Mouse (Mus musculus) ES-Bruce4 (cell line): Measurements from ENCODE around the gene Lingo3. TPM values are rescaled to one million over a fixed set of nuclear protein-coding genes. Genes with fewer than 3 reads are reported as not detected.

ENCODE experiments used
- H3K27ac ChIP-seq: 2 replicates; pipeline ENCODE4 v1.5.1; 2012; ENCODE audit warnings: low read length, inconsistent platforms; ENCODE audit not compliant: insufficient read depth
- H3K27me3 ChIP-seq: 2 replicates; pipeline ENCODE4 v1.6.1; 2012; ENCODE audit warnings: mild to moderate bottlenecking, low read length, inconsistent platforms; ENCODE audit not compliant: control insufficient read depth, poor library complexity, insufficient read depth, severe bottlenecking
- H3K36me3 ChIP-seq: 2 replicates; pipeline ENCODE4 v1.6.1; 2012; ENCODE audit warnings: inconsistent platforms, mild to moderate bottlenecking, low read length, moderate library complexity; ENCODE audit not compliant: control insufficient read depth, poor library complexity, insufficient read depth, severe bottlenecking
- H3K4me1 ChIP-seq: one replicate; pipeline ENCODE4 v1.8.1; 2011; ENCODE audit warnings: low read length; ENCODE audit not compliant: control insufficient read depth, insufficient read depth
- H3K4me3 ChIP-seq: 2 replicates; pipeline ENCODE4 v1.5.1; 2011; ENCODE audit warnings: low read depth, mild to moderate bottlenecking, low read length
- H3K9ac ChIP-seq: 2 replicates; pipeline ENCODE4 v1.6.1; 2012; ENCODE audit warnings: low read depth, mild to moderate bottlenecking, inconsistent platforms; ENCODE audit not compliant: poor library complexity, severe bottlenecking
- H3K9me3 ChIP-seq: replicated peaks from 2 replicates; pipeline ENCODE4 v1.6.1; 2012; ENCODE audit warnings: mild to moderate bottlenecking, low read length, inconsistent platforms; ENCODE audit not compliant: control insufficient read depth, poor library complexity, insufficient read depth, severe bottlenecking
- CTCF ChIP-seq: IDR thresholded peaks from one replicate; pipeline ENCODE4 v1.8.1; 2011; ENCODE audit warnings: low read depth, low read length
- EP300 ChIP-seq: IDR thresholded peaks from 2 replicates; pipeline ENCODE4 v1.6.1; 2011; ENCODE audit warnings: low read depth, low read length; ENCODE audit not compliant: insufficient read depth
- POLR2A ChIP-seq: IDR thresholded peaks from one replicate; pipeline ENCODE4 v1.8.1; 2011; ENCODE audit warnings: low read length; ENCODE audit not compliant: insufficient read depth
- polyA plus RNA-seq: library from polyadenylated mRNA; stranded (reverse); fragments of >200 nt; gene quantifications from 2 replicates; pipeline ENCODE4 v1.2.4, GENCODE M21; 2011; ENCODE audit warnings: low read depth; ENCODE audit not compliant: missing spikeins, insufficient read depth, insufficient read length

Gene Lingo3
- polyA plus RNA-seq, 1 experiment, result 1.2 TPM

DNA sequence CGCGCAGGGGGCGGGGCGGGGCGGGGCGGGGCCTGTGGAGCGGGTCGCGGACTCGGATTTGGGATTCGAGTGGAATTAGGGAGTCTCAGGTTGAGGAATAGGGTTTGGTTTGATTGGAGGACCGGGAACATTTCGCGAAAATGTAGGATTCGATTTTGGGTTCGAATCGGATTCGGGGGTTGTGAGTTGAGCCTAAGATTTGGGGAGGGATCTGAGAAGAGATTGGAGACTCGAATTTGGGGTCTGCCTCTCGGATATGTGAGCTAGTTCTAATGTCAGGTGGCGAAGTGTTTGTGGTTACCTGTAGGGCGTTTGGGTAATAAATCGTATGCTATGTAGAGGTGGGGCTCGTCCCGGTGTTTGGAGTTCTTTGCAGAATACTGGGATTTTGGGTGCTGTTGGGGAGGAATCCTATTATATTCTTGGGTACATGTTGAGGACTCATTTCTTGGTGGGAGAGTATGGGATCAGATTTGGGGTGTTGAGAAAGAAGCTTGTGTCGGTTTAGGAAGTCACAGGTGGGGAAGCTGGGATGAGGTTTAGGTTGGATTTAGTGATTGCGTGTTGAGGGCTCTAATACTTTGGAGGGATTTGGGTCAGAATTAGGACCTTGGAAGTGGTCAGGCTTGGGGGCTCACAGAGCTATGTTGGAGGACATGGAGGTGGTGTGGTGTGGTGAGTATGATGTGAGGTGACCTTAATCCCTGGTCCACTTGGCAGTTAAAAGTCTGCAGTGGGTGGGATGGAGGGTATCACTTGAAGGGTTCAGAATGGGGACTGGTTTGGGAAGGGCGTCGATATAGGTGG lies 16.6 kb downstream of the Lingo3 start:
- Histone ChIP-seq H3K9me3 (no peaks in the 10 kb centered on the region), H3K4me3 (peak overlapping the region; percentile 93), H3K9ac (peak overlapping the region; percentile 88), H3K27ac (no peak overlapping the region), H3K27me3 (no peaks in the 10 kb centered on the region), H3K4me1 (no peaks in the 10 kb centered on the region), H3K36me3 (peaks cover 3% of the 10 kb centered on the region)
- TF ChIP-seq POLR2A (no peak), EP300 (no peak), CTCF (no peak)

- Histone ChIP-seq H3K36me3 (peaks cover 3% of the 10 kb centered on the region), H3K4me3 (peak within 1 kb of the TSS; percentile 93), H3K9ac (peak within 1 kb of the TSS; percentile 88), H3K27ac (no peak within 1 kb of the TSS), H3K4me1 (no peaks in the 10 kb centered on the region), H3K9me3 (no peaks in the 10 kb centered on the region), H3K27me3 (no peaks in the 10 kb centered on the region)
- TF ChIP-seq CTCF, result no peak
- TF ChIP-seq POLR2A, result peak; percentile 76
These were observed 17.4 kb downstream of the Lingo3 start, which contains the start of gene Oaz1 for GRCm38 (mm10) chr10:80826151-80827062. TSS of gene Oaz1 (plus strand) at chr10:80826656.

DNA sequence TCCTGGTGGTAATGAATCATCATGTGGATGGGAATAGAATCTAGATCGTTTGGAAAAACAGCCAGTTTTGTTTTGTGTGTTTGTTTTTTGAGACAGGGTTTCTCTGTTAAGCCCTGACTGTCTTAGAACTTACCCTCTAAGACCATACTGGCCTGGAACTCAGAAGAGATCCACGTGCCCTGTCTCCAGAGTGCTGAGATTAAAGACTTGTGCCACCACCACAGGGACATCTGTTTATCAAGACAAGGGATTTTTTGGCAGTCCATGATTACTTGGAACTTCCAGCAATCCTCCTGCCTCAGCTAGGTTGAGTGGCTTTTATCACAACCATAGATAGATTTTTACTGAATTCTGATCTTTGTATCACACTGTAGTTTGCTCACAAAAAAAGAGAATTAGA lies 19.0 kb downstream of the Lingo3 start:
- Histone ChIP-seq H3K9ac (no peak overlapping the region), H3K36me3 (peaks cover 3% of the 10 kb centered on the region), H3K4me1 (no peaks in the 10 kb centered on the region), H3K9me3 (no peaks in the 10 kb centered on the region), H3K4me3 (no peak overlapping the region), H3K27me3 (no peaks in the 10 kb centered on the region), H3K27ac (no peak overlapping the region)
- no peak for TF ChIP-seq EP300
- TF ChIP-seq CTCF, result no peak
- TF ChIP-seq POLR2A, result no peak

DNA sequence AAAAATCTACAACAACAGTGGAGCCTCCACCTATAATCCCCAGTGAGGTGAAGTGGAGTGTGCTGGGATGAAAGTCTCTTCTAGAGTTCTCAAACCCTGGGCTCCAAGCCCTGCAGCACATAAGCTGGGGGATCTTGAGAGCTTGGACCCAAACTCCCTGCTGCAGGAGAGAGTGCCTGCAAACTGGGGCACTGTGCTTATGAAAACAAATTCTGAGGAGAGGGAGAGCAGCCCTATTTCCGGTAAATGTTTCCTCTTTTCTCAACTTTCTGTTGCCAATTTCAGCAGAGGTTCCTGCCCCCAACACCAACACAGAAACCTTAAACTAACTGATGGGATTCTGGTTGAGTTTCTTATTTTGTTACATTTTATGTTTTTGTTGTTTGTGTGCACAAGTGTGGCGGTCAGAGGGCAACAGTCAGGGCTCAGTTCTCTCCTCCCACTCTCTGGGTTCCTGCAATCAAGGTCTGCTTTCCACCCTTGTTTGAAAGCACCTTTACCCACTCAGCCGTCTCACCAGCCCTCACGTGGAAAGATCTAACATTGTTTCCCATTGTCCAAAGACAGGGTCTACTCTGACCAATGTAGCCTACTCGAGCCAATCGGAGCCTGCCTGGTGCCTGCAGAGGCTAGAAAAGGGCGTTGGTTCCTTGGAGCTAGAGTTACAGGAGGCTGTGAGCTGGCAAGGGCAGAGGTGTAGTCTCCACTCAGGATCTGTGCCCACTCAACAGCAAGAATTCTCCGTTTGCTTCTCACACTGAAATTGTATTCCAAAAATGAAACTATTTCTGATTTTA lies 19.8 kb downstream of the Lingo3 start:
- Histone ChIP-seq H3K36me3 (peaks cover 3% of the 10 kb centered on the region), H3K9ac (peak overlapping the region; percentile 30), H3K4me1 (no peaks in the 10 kb centered on the region), H3K27me3 (no peaks in the 10 kb centered on the region), H3K9me3 (no peaks in the 10 kb centered on the region), H3K27ac (0 out of 2 replicates have a peak overlapping the region, but pooled peaks have one; percentile 0), H3K4me3 (no peak overlapping the region)
- TF ChIP-seq EP300, result no peak
- no peak for TF ChIP-seq CTCF
- TF ChIP-seq POLR2A, result no peak

- Histone ChIP-seq H3K4me3 (no peak overlapping the region), H3K9ac (no peak overlapping the region), H3K27ac (no peak overlapping the region), H3K4me1 (no peaks in the 10 kb centered on the region), H3K36me3 (peaks cover under 1% of the 10 kb centered on the region; the same call in 1 of the 2 replicates), H3K27me3 (no peaks in the 10 kb centered on the region), H3K9me3 (no peaks in the 10 kb centered on the region)
- TF ChIP-seq EP300, result no peak
- TF ChIP-seq POLR2A, result no peak
These were observed 20.5 kb downstream of the Lingo3 start for GRCm38 (mm10) chr10:80823316-80823715.
